Mouse (Mus musculus) hindbrain, embryonic 13.5 days (tissue): ENCODE data around the gene Trp53rka. TPM values are rescaled to one million over a fixed set of nuclear protein-coding genes. Genes with fewer than 3 reads are reported as not detected.

Experiments
- ATAC-seq: fragments of 200-750 bp; cut with Nextera tagmentation; 2 replicates; pipeline ENCODE4 v1.8.0; 2017; ENCODE audit warnings: moderate TSS enrichment; ENCODE audit not compliant: low FRiP score
- H3K27ac ChIP-seq: fragments of 300-500 bp; sonication (generic); 2 replicates; pipeline ENCODE4 v1.5.1; 2015; ENCODE audit warnings: inconsistent platforms, mild to moderate bottlenecking, moderate library complexity
- H3K27me3 ChIP-seq: fragments of 300-500 bp; sonication (generic); 2 replicates; pipeline ENCODE4 v1.6.1; 2015; ENCODE audit warnings: mild to moderate bottlenecking, inconsistent platforms
- H3K36me3 ChIP-seq: fragments of 300-500 bp; sonication (generic); 2 replicates; pipeline ENCODE4 v1.6.1; 2015; ENCODE audit warnings: mild to moderate bottlenecking, inconsistent platforms
- H3K4me1 ChIP-seq: fragments of 300-500 bp; sonication (generic); replicated peaks from 2 replicates; pipeline ENCODE4 v1.6.1; 2015; ENCODE audit warnings: inconsistent platforms
- H3K4me2 ChIP-seq: fragments of 300-500 bp; sonication (generic); 2 replicates; pipeline ENCODE4 v1.6.1; 2015; ENCODE audit warnings: inconsistent platforms, mild to moderate bottlenecking, moderate library complexity
- H3K4me3 ChIP-seq: fragments of 300-500 bp; sonication (generic); 2 replicates; pipeline ENCODE4 v1.5.1; 2015; ENCODE audit warnings: mild to moderate bottlenecking, inconsistent platforms
- H3K9ac ChIP-seq: fragments of 300-500 bp; sonication (generic); 2 replicates; pipeline ENCODE4 v1.6.1; 2015; ENCODE audit warnings: mild to moderate bottlenecking, inconsistent platforms
- H3K9me3 ChIP-seq: fragments of 300-500 bp; sonication (generic); 2 replicates; pipeline ENCODE4 v1.6.1; 2016; ENCODE audit warnings: inconsistent platforms
- WGBS: fragments of 180-500 bp; shearing (Covaris S2); methylation state at CpG from one replicate; pipeline ENCODE4 v1.1.7; 2015; 5-methylcytosine and 5-hydroxymethylcytosine counted together
- polyA plus RNA-seq: library from polyadenylated mRNA; unstranded; fragments of >200 nt; fragmentation: Nextera tagmentation; extraction: Ambion mirVana; gene quantifications from 2 replicates; pipeline ENCODE4 v1.2.1, GENCODE M21; 2015

Gene Trp53rka
- polyA plus RNA-seq, 1 experiment from 2014 or later = 43.0 TPM

DNA sequence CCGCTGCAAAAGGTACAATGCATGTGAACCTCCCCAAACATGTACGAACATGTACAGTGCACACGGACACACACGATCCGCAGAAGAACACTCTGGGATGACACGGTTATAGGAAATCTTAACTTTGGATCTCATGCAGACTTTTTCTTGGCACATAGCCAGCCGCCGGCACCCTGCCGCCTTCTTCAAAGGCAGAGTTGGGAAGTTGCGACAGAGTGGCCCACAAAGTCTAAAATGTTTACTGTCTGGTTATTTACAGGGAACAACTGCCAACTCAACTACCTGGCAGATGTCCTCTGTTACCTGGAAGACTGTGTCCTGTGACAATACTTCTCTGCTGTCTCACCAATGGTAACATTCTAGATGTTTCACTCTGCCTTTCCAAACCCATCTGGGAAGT is 50.1 kb downstream of the Trp53rka start:
- no peak overlapping the region for H3K27ac ChIP-seq
- H3K36me3 ChIP-seq = no peaks in the 10 kb centered on the region
- no peak overlapping the region for H3K4me2 ChIP-seq
- H3K9ac ChIP-seq = no peak overlapping the region
- no peaks in the 10 kb centered on the region for H3K27me3 ChIP-seq
- H3K4me3 ChIP-seq = no peak overlapping the region
- H3K9me3 ChIP-seq = no peaks in the 10 kb centered on the region
- 80% methylated on average over 10 of the region's 10 CpGs for WGBS
- no peak for ATAC-seq
- H3K4me1 ChIP-seq = no peaks in the 10 kb centered on the region

DNA sequence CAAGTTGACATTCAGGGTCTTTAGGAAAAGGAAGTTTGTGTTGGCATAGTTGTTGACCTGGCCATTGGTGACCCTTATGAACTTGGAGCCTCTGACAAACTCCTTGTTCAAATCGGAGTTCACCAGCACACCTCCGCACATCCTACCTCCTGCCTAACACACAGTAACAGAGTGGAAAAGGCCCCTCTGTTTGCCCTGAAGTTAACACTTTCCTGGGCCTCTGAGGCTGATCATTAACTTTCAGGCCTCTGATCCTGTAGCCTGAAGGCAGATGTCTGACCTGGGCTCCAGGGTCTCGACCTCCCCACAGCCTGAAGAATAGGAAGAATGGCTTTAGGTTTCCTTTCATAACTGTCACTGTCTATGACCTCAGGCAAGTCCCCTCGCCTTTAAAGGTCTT is 51.5 kb downstream of the Trp53rka start:
- Histone ChIP-seq H3K4me1 (no peaks in the 10 kb centered on the region), H3K4me3 (no peak overlapping the region), H3K27ac (no peak overlapping the region), H3K36me3 (no peaks in the 10 kb centered on the region), H3K9me3 (no peaks in the 10 kb centered on the region), H3K4me2 (no peak overlapping the region), H3K27me3 (no peaks in the 10 kb centered on the region), H3K9ac (no peak overlapping the region)
- 46% methylated on average over 4 of the region's 4 CpGs for WGBS
- ATAC-seq = no peak

Other genes with a start within 250 kb of the Trp53rka start
- 61.5 and 68.1 TPM in 2 replicates for gene Slc35c2, start 205.5 kb downstream of the Trp53rka start, polyA plus RNA-seq
- 90.8 and 91.6 TPM in 2 replicates for gene Elmo2, start 166.8 kb downstream of the Trp53rka start, polyA plus RNA-seq
- 8.1 and 9.3 TPM in 2 replicates for gene Zfp663, start 124.6 kb downstream of the Trp53rka start, polyA plus RNA-seq
- gene Zfp334, start 105.1 kb downstream of the Trp53rka start, polyA plus RNA-seq = 10.8 and 11.3 TPM in 2 replicates
- 0.04 TPM in 1 of 2 replicates, not detected in the other for gene Ocstamp, start 92.9 kb downstream of the Trp53rka start, polyA plus RNA-seq
- 2.2 and 2.6 TPM in 2 replicates for gene Slc13a3, start 20.1 kb downstream of the Trp53rka start, polyA plus RNA-seq
- gene Slc2a10, start 10.5 kb upstream of the Trp53rka start, polyA plus RNA-seq = 2.8 and 3.1 TPM in 2 replicates
- gene Eya2, start 101.7 kb upstream of the Trp53rka start, polyA plus RNA-seq = 12.8 and 13.1 TPM in 2 replicates